Mouse (Mus musculus) heart, adult 11 months (tissue): ENCODE measurements at regions not wholly inside any gene's neighbourhood (a gene's known extent, or its start where the extent isn't known, plus 50 kb on each side); places are given as distances from the start of the nearest gene placed in this dataset.
A peak's percentile ranks its signal among the peaks of the same experiment; 100 is the strongest.

Experiments
- DNase-seq: peaks from one replicate; pipeline ENCODE4 v3.0.0; 2022

GRCm38 (mm10) chr17:40038814-40039510 lies 56.3 kb upstream of the AC192777.2 start:
- DNase-seq: peak; percentile 68
